Mouse (Mus musculus) bone marrow macrophage, adult 2 months (primary cell): Measurements from ENCODE around the gene Dyrk1a.

Source experiments
- CTCF ChIP-seq: IDR thresholded peaks from 2 replicates; pipeline ENCODE4 v1.5.1; 2012; ENCODE audit warnings: low read depth, mild to moderate bottlenecking, low read length, moderate library complexity
- POLR2A ChIP-seq: IDR thresholded peaks from 2 replicates; pipeline ENCODE4 v1.6.1; 2012; ENCODE audit warnings: mild to moderate bottlenecking, low read depth, low read length, borderline replicate concordance

- TF ChIP-seq CTCF (no peak), POLR2A (no peak)
These were observed 67.6 kb downstream of the Dyrk1a start for GRCm38 (mm10) chr16:94637423-94637822.
